Mouse (Mus musculus) midbrain, embryonic 10.5 days (tissue): ENCODE data around the gene Arhgef11. TPM values are rescaled to one million over a fixed set of nuclear protein-coding genes. Genes with fewer than 3 reads are reported as not detected.

ENCODE experiments used
- microRNA-seq: library from miRNA; unstranded; fragments of <30 nt; microRNA quantifications from one replicate; pipeline ENCODE4, GENCODE M21; 2017
- polyA plus RNA-seq: library from polyadenylated mRNA; unstranded; fragments of >200 nt; fragmentation: Nextera tagmentation; extraction: Ambion mirVana; gene quantifications from 2 replicates; pipeline ENCODE4 v1.2.1, GENCODE M21; 2016

Arhgef11 gene
- polyA plus RNA-seq, 1 experiment from 2014 or later, result 12.9 TPM

Small RNA genes within 50 kb of the gene (microRNA-seq; reads per million reads assigned to microRNA genes)
- gene Gm24109, result not detected

Other genes starting within 250 kb of the Arhgef11 start
- gene Fcrl1, start 241.2 kb upstream of the Arhgef11 start, polyA plus RNA-seq, result not detected in 2 replicates
- not detected in 2 replicates for gene Fcrl5, start 181.8 kb upstream of the Arhgef11 start, polyA plus RNA-seq
- gene Etv3, start 92.2 kb upstream of the Arhgef11 start, polyA plus RNA-seq, result 9.8 and 11.8 TPM in 2 replicates
- 0.39 and 0.51 TPM in 2 replicates for gene Lrrc71, start 131.1 kb downstream of the Arhgef11 start, polyA plus RNA-seq
- gene Ntrk1, start 177.6 kb downstream of the Arhgef11 start, polyA plus RNA-seq, result 4.9 and 5.1 TPM in 2 replicates
- gene Insrr, start 179.4 kb downstream of the Arhgef11 start, polyA plus RNA-seq, result 0.78 and 0.89 TPM in 2 replicates
- gene Pear1, start 206.7 kb downstream of the Arhgef11 start, polyA plus RNA-seq, result 12.3 and 14.7 TPM in 2 replicates
- 0.06 and 0.11 TPM in 2 replicates for gene Sh2d2a, start 229.2 kb downstream of the Arhgef11 start, polyA plus RNA-seq